Mouse (Mus musculus) stomach, postnatal 0 days (tissue): Measurements from ENCODE around the gene Adcyap1r1.

Experiments used
- CTCF ChIP-seq: IDR thresholded peaks from 2 replicates; pipeline ENCODE4 v1.5.1; 2016; ENCODE audit warnings: antibody characterized with exemption, low read depth, mild to moderate bottlenecking, moderate library complexity
- EP300 ChIP-seq: optimal IDR thresholded peaks from 2 replicates; pipeline ENCODE3; 2016; ENCODE audit warnings: antibody characterized with exemption

GRCm38 (mm10) chr6:55465311-55465710, 13.5 kb downstream of the Adcyap1r1 start:
- no peak for TF ChIP-seq EP300
- no peak for TF ChIP-seq CTCF
